Mouse (Mus musculus) midbrain, embryonic 15.5 days (tissue): Measurements from ENCODE around the gene Syt1. TPM values are rescaled to one million over a fixed set of nuclear protein-coding genes. Genes with fewer than 3 reads are reported as not detected.
A peak's percentile ranks its signal among the peaks of the same experiment; 100 is the strongest.

Experiments used
- ATAC-seq: fragments of 200-750 bp; cut with Nextera tagmentation; replicated peaks from 2 replicates; pipeline ENCODE4 v1.8.0; 2017; ENCODE audit warnings: moderate TSS enrichment
- H3K27ac ChIP-seq: fragments of 300-500 bp; sonication (generic); 2 replicates; pipeline ENCODE4 v1.5.1; 2015; ENCODE audit warnings: mild to moderate bottlenecking, inconsistent platforms
- H3K27me3 ChIP-seq: fragments of 300-500 bp; sonication (generic); replicated peaks from 2 replicates; pipeline ENCODE4 v1.6.1; 2015; ENCODE audit warnings: inconsistent platforms
- H3K36me3 ChIP-seq: fragments of 300-500 bp; sonication (generic); replicated peaks from 2 replicates; pipeline ENCODE4 v1.6.1; 2015; ENCODE audit warnings: inconsistent platforms
- H3K4me1 ChIP-seq: fragments of 300-500 bp; sonication (generic); 2 replicates; pipeline ENCODE4 v1.6.1; 2015; ENCODE audit warnings: inconsistent platforms
- H3K4me2 ChIP-seq: fragments of 300-500 bp; sonication (generic); 2 replicates; pipeline ENCODE4 v1.6.1; 2015; ENCODE audit warnings: inconsistent platforms, mild to moderate bottlenecking, moderate library complexity
- H3K4me3 ChIP-seq: fragments of 300-500 bp; sonication (generic); 2 replicates; pipeline ENCODE4 v1.5.1; 2015; ENCODE audit warnings: mild to moderate bottlenecking, inconsistent platforms
- H3K9ac ChIP-seq: fragments of 300-500 bp; sonication (generic); 2 replicates; pipeline ENCODE4 v1.6.1; 2015; ENCODE audit warnings: mild to moderate bottlenecking, inconsistent platforms
- H3K9me3 ChIP-seq: fragments of 300-500 bp; sonication (generic); 2 replicates; pipeline ENCODE4 v1.6.1; 2016; ENCODE audit warnings: inconsistent platforms
- WGBS: fragments of 180-500 bp; shearing (Covaris S2); methylation state at CpG from one replicate; pipeline ENCODE4 v1.1.7; 2015; ENCODE audit warnings: mixed read lengths; 5-methylcytosine and 5-hydroxymethylcytosine counted together
- polyA plus RNA-seq: library from polyadenylated mRNA; unstranded; fragments of >200 nt; fragmentation: Nextera tagmentation; extraction: Ambion mirVana; gene quantifications from 2 replicates; pipeline ENCODE4 v1.2.1, GENCODE M21; 2015

Gene Syt1
- polyA plus RNA-seq, 1 experiment from 2014 or later, result 121 TPM

GRCm38 (mm10) chr10:108728961-108729360, 281.8 kb downstream of the Syt1 start:
- Histone ChIP-seq H3K4me2 (no peak overlapping the region), H3K4me3 (no peak overlapping the region), H3K9ac (no peak overlapping the region), H3K27ac (no peak overlapping the region), H3K36me3 (no peaks in the 10 kb centered on the region), H3K4me1 (no peaks in the 10 kb centered on the region), H3K27me3 (no peaks in the 10 kb centered on the region), H3K9me3 (no peaks in the 10 kb centered on the region)
- ATAC-seq, result no peak
- WGBS, result 71% methylated on average over 8 of the region's 8 CpGs

- H3K36me3 ChIP-seq, result no peaks in the 10 kb centered on the region
- ATAC-seq, result no peak
- H3K4me3 ChIP-seq, result no peak overlapping the region
- 89% methylated on average over 4 of the region's 4 CpGs for WGBS
- H3K4me2 ChIP-seq, result no peak overlapping the region
- no peak overlapping the region for H3K27ac ChIP-seq
- no peaks in the 10 kb centered on the region for H3K4me1 ChIP-seq
- H3K9ac ChIP-seq, result no peak overlapping the region
- H3K9me3 ChIP-seq, result no peaks in the 10 kb centered on the region
- H3K27me3 ChIP-seq, result no peaks in the 10 kb centered on the region
Observed at GRCm38 (mm10) chr10:108726391-108726790, 284.4 kb downstream of the Syt1 start.

GRCm38 (mm10) chr10:108724878-108725277, 285.9 kb downstream of the Syt1 start:
- Histone ChIP-seq H3K4me2 (no peak overlapping the region), H3K4me3 (no peak overlapping the region), H3K9me3 (no peaks in the 10 kb centered on the region), H3K27me3 (no peaks in the 10 kb centered on the region), H3K9ac (no peak overlapping the region), H3K27ac (no peak overlapping the region), H3K4me1 (no peaks in the 10 kb centered on the region), H3K36me3 (no peaks in the 10 kb centered on the region)
- WGBS, result 80% methylated on average over 3 of the region's 3 CpGs
- no peak for ATAC-seq

GRCm38 (mm10) chr10:108710514-108710913, 300.3 kb downstream of the Syt1 start:
- Histone ChIP-seq H3K4me2 (no peak overlapping the region), H3K4me3 (no peak overlapping the region), H3K9me3 (no peaks in the 10 kb centered on the region), H3K9ac (no peak overlapping the region), H3K36me3 (no peaks in the 10 kb centered on the region), H3K27ac (no peak overlapping the region), H3K27me3 (no peaks in the 10 kb centered on the region), H3K4me1 (no peaks in the 10 kb centered on the region)
- ATAC-seq, result no peak
- WGBS, result 68% methylated on average over 5 of the region's 5 CpGs

- 91% methylated on average over 3 of the region's 3 CpGs for WGBS
- Histone ChIP-seq H3K4me2 (no peak overlapping the region), H3K9me3 (no peaks in the 10 kb centered on the region), H3K4me1 (peaks cover 7% of the 10 kb centered on the region; the same call in 1 of the 2 replicates), H3K36me3 (no peaks in the 10 kb centered on the region), H3K9ac (no peak overlapping the region), H3K27me3 (no peaks in the 10 kb centered on the region), H3K27ac (no peak overlapping the region), H3K4me3 (no peak overlapping the region)
- no peak for ATAC-seq
Observed at GRCm38 (mm10) chr10:108705658-108706057, 305.1 kb downstream of the Syt1 start.

GRCm38 (mm10) chr10:108701361-108702128, 309.2 kb downstream of the Syt1 start:
- no peaks in the 10 kb centered on the region for H3K36me3 ChIP-seq
- ATAC-seq, result peak; percentile 73
- peak overlapping the region; percentile 4 for H3K4me2 ChIP-seq
- WGBS, result 15% methylated on average over 14 of the region's 14 CpGs
- H3K27me3 ChIP-seq, result no peaks in the 10 kb centered on the region
- H3K27ac ChIP-seq, result peak overlapping the region; percentile 67
- no peaks in the 10 kb centered on the region for H3K9me3 ChIP-seq
- no peak overlapping the region for H3K9ac ChIP-seq
- H3K4me3 ChIP-seq, result no peak overlapping the region
- peaks cover 7% of the 10 kb centered on the region; the same call in 1 of the 2 replicates for H3K4me1 ChIP-seq

GRCm38 (mm10) chr10:108699946-108700345, 310.8 kb downstream of the Syt1 start, which contains the start of gene Gm5136:
Gene Gm5136 (minus strand): TSS chr10:108700160.
- no peak within 1 kb of the TSS for H3K4me2 ChIP-seq
- no peak within 1 kb of the TSS for H3K27ac ChIP-seq
- peaks cover 7% of the 10 kb centered on the region; the same call in 1 of the 2 replicates for H3K4me1 ChIP-seq
- no peaks in the 10 kb centered on the region for H3K9me3 ChIP-seq
- H3K36me3 ChIP-seq, result no peaks in the 10 kb centered on the region
- no peaks in the 10 kb centered on the region for H3K27me3 ChIP-seq
- no peak within 1 kb of the TSS for H3K4me3 ChIP-seq
- ATAC-seq, result peak; percentile 52; the same call in 1 of the 2 replicates
- 94% methylated on average over 9 of the region's 9 CpGs for WGBS
- H3K9ac ChIP-seq, result no peak within 1 kb of the TSS

GRCm38 (mm10) chr10:108697062-108697461, 313.7 kb downstream of the Syt1 start:
- Histone ChIP-seq H3K4me1 (peaks cover 6% of the 10 kb centered on the region; the same call in 1 of the 2 replicates), H3K27me3 (no peaks in the 10 kb centered on the region), H3K9me3 (no peaks in the 10 kb centered on the region), H3K4me2 (no peak overlapping the region), H3K27ac (no peak overlapping the region), H3K36me3 (no peaks in the 10 kb centered on the region), H3K9ac (no peak overlapping the region), H3K4me3 (no peak overlapping the region)
- 67% methylated on average over 5 of the region's 5 CpGs for WGBS
- ATAC-seq, result no peak

- 29% methylated on average over 9 of the region's 9 CpGs for WGBS
- no peaks in the 10 kb centered on the region for H3K9me3 ChIP-seq
- H3K4me3 ChIP-seq, result no peak overlapping the region
- no peak overlapping the region for H3K4me2 ChIP-seq
- no peaks in the 10 kb centered on the region for H3K36me3 ChIP-seq
- peaks cover 5% of the 10 kb centered on the region for H3K4me1 ChIP-seq
- H3K27me3 ChIP-seq, result no peaks in the 10 kb centered on the region
- H3K27ac ChIP-seq, result peak overlapping the region; percentile 55; the same call in 1 of the 2 replicates
- H3K9ac ChIP-seq, result no peak overlapping the region
- peak; percentile 69; the same call in 1 of the 2 replicates for ATAC-seq
Observed at GRCm38 (mm10) chr10:108690954-108691353, 319.8 kb downstream of the Syt1 start.

GRCm38 (mm10) chr10:108686696-108687095, 324.1 kb downstream of the Syt1 start:
- Histone ChIP-seq H3K9me3 (no peaks in the 10 kb centered on the region), H3K9ac (no peak overlapping the region), H3K27ac (peak overlapping the region; percentile 42; the same call in 1 of the 2 replicates), H3K36me3 (no peaks in the 10 kb centered on the region), H3K27me3 (no peaks in the 10 kb centered on the region), H3K4me2 (no peak overlapping the region), H3K4me3 (no peak overlapping the region), H3K4me1 (peaks cover 5% of the 10 kb centered on the region)
- 46% methylated on average over 4 of the region's 4 CpGs for WGBS
- ATAC-seq, result peak; percentile 75

- Histone ChIP-seq H3K9me3 (no peaks in the 10 kb centered on the region), H3K27ac (peak overlapping the region; percentile 63), H3K36me3 (no peaks in the 10 kb centered on the region), H3K27me3 (no peaks in the 10 kb centered on the region), H3K4me2 (no peak overlapping the region), H3K4me1 (peaks cover 11% of the 10 kb centered on the region), H3K4me3 (no peak overlapping the region), H3K9ac (no peak overlapping the region)
- peak; percentile 91 for ATAC-seq
- WGBS, result 45% methylated on average over 14 of the region's 14 CpGs
Observed at GRCm38 (mm10) chr10:108679675-108680390, 330.9 kb downstream of the Syt1 start.

GRCm38 (mm10) chr10:108677053-108677452, 333.7 kb downstream of the Syt1 start:
- H3K9ac ChIP-seq, result no peak overlapping the region
- no peak for ATAC-seq

More at GRCm38 (mm10) chr10:108677053-108677452, 333.7 kb downstream of the Syt1 start:
- WGBS, result 70% methylated on average over 8 of the region's 8 CpGs
- Histone ChIP-seq H3K27ac (no peak overlapping the region), H3K36me3 (no peaks in the 10 kb centered on the region), H3K4me1 (peaks cover 11% of the 10 kb centered on the region), H3K27me3 (no peaks in the 10 kb centered on the region), H3K4me2 (no peak overlapping the region), H3K9me3 (no peaks in the 10 kb centered on the region), H3K4me3 (no peak overlapping the region)
